Mouse (Mus musculus) midbrain, embryonic 12.5 days (tissue): ENCODE measurements around the gene Kcnd3. TPM values are rescaled to one million over a fixed set of nuclear protein-coding genes. Genes with fewer than 3 reads are reported as not detected.

Experiments
- ATAC-seq: fragments of 200-750 bp; cut with Nextera tagmentation; 2 replicates; pipeline ENCODE4 v1.8.0; 2017; ENCODE audit warnings: low read depth, moderate TSS enrichment, moderate library complexity; ENCODE audit not compliant: low FRiP score
- H3K27ac ChIP-seq: fragments of 300-500 bp; sonication (generic); replicated peaks from 2 replicates; pipeline ENCODE4 v1.5.1; 2016; ENCODE audit warnings: mild to moderate bottlenecking
- H3K27me3 ChIP-seq: fragments of 300-500 bp; sonication (generic); 2 replicates; pipeline ENCODE4 v1.6.1; 2016; ENCODE audit warnings: mild to moderate bottlenecking
- H3K36me3 ChIP-seq: fragments of 300-500 bp; sonication (generic); 2 replicates; pipeline ENCODE4 v1.6.1; 2016
- H3K4me1 ChIP-seq: fragments of 300-500 bp; sonication (generic); 2 replicates; pipeline ENCODE4 v1.6.1; 2016
- H3K4me2 ChIP-seq: fragments of 300-500 bp; sonication (generic); replicated peaks from 2 replicates; pipeline ENCODE4 v1.6.1; 2016; ENCODE audit warnings: mild to moderate bottlenecking, moderate library complexity
- H3K4me3 ChIP-seq: fragments of 300-500 bp; sonication (generic); 2 replicates; pipeline ENCODE4 v1.5.1; 2016; ENCODE audit warnings: mild to moderate bottlenecking
- H3K9ac ChIP-seq: fragments of 300-500 bp; sonication (generic); replicated peaks from 2 replicates; pipeline ENCODE4 v1.6.1; 2016; ENCODE audit warnings: mild to moderate bottlenecking, moderate library complexity
- H3K9me3 ChIP-seq: fragments of 300-500 bp; sonication (generic); 2 replicates; pipeline ENCODE4 v1.6.1; 2016; ENCODE audit warnings: mild to moderate bottlenecking
- WGBS: fragments of 180-500 bp; shearing (Covaris S2); methylation state at CpG from one replicate; pipeline ENCODE4 v1.1.7; 2016; 5-methylcytosine and 5-hydroxymethylcytosine counted together
- polyA plus RNA-seq: library from polyadenylated mRNA; unstranded; fragments of >200 nt; fragmentation: Nextera tagmentation; extraction: Ambion mirVana; gene quantifications from 2 replicates; pipeline ENCODE4 v1.2.1, GENCODE M21; 2016

Kcnd3 gene
- polyA plus RNA-seq, 1 experiment from 2014 or later: 5.1 TPM

GRCm38 (mm10) chr3:105472564-105472963 lies 20.4 kb downstream of the Kcnd3 start:
- ATAC-seq: no peak
- Histone ChIP-seq H3K36me3 (no peaks in the 10 kb centered on the region), H3K9me3 (no peaks in the 10 kb centered on the region), H3K4me3 (no peak overlapping the region), H3K27me3 (no peaks in the 10 kb centered on the region), H3K4me2 (no peak overlapping the region), H3K27ac (no peak overlapping the region), H3K9ac (no peak overlapping the region), H3K4me1 (no peaks in the 10 kb centered on the region)
- 83% methylated on average over 1 of the region's 1 CpGs for WGBS

GRCm38 (mm10) chr3:105476408-105476807 lies 24.3 kb downstream of the Kcnd3 start:
- Histone ChIP-seq H3K27ac (no peak overlapping the region), H3K36me3 (no peaks in the 10 kb centered on the region), H3K9ac (no peak overlapping the region), H3K4me2 (no peak overlapping the region), H3K9me3 (no peaks in the 10 kb centered on the region), H3K4me3 (no peak overlapping the region), H3K4me1 (peaks cover under 1% of the 10 kb centered on the region; the same call in 1 of the 2 replicates), H3K27me3 (no peaks in the 10 kb centered on the region)
- ATAC-seq: no peak
- WGBS: 90% methylated on average over 1 of the region's 1 CpGs

GRCm38 (mm10) chr3:105478876-105479275 lies 26.7 kb downstream of the Kcnd3 start:
- 86% methylated on average over 4 of the region's 4 CpGs for WGBS
- Histone ChIP-seq H3K4me1 (peaks cover 8% of the 10 kb centered on the region; the same call in 1 of the 2 replicates), H3K4me3 (no peak overlapping the region), H3K36me3 (no peaks in the 10 kb centered on the region), H3K27me3 (no peaks in the 10 kb centered on the region), H3K9me3 (no peaks in the 10 kb centered on the region), H3K27ac (no peak overlapping the region), H3K4me2 (no peak overlapping the region), H3K9ac (no peak overlapping the region)
- no peak for ATAC-seq

- no peak overlapping the region for H3K9ac ChIP-seq
- WGBS: 72% methylated on average over 8 of the region's 8 CpGs
- H3K4me3 ChIP-seq: no peak overlapping the region
- no peaks in the 10 kb centered on the region for H3K9me3 ChIP-seq
- H3K27ac ChIP-seq: no peak overlapping the region
- no peak overlapping the region for H3K4me2 ChIP-seq
- no peak for ATAC-seq
- 0 out of 2 replicates have a peak, but pooled peaks cover 4% of the 10 kb centered on the region for H3K27me3 ChIP-seq
- peaks cover 8% of the 10 kb centered on the region; the same call in 1 of the 2 replicates for H3K4me1 ChIP-seq
- no peaks in the 10 kb centered on the region for H3K36me3 ChIP-seq
These were observed 29.3 kb downstream of the Kcnd3 start for GRCm38 (mm10) chr3:105481419-105481818.

- Histone ChIP-seq H3K27ac (no peak overlapping the region; the same call in 1 of the 2 replicates), H3K4me1 (peaks cover 8% of the 10 kb centered on the region; the same call in 1 of the 2 replicates), H3K4me2 (no peak overlapping the region), H3K9ac (no peak overlapping the region), H3K36me3 (no peaks in the 10 kb centered on the region), H3K9me3 (no peaks in the 10 kb centered on the region), H3K4me3 (no peak overlapping the region), H3K27me3 (0 out of 2 replicates have a peak, but pooled peaks cover 7% of the 10 kb centered on the region)
- WGBS: 73% methylated on average over 13 of the region's 13 CpGs
- ATAC-seq: peak; percentile 36; the same call in 1 of the 2 replicates
These were observed 31.5 kb downstream of the Kcnd3 start for GRCm38 (mm10) chr3:105483651-105484052.

GRCm38 (mm10) chr3:105487171-105487570 lies 35.0 kb downstream of the Kcnd3 start:
- Histone ChIP-seq H3K4me1 (peaks cover 7% of the 10 kb centered on the region; the same call in 1 of the 2 replicates), H3K4me2 (no peak overlapping the region), H3K9me3 (no peaks in the 10 kb centered on the region), H3K36me3 (no peaks in the 10 kb centered on the region), H3K4me3 (no peak overlapping the region), H3K9ac (no peak overlapping the region), H3K27me3 (0 out of 2 replicates have a peak, but pooled peaks cover 7% of the 10 kb centered on the region), H3K27ac (no peak overlapping the region)
- ATAC-seq: no peak
- 52% methylated on average over 8 of the region's 8 CpGs for WGBS

GRCm38 (mm10) chr3:105489607-105490006 lies 37.5 kb downstream of the Kcnd3 start:
- Histone ChIP-seq H3K4me3 (no peak overlapping the region), H3K9ac (no peak overlapping the region), H3K27me3 (0 out of 2 replicates have a peak, but pooled peaks cover 7% of the 10 kb centered on the region), H3K27ac (peak overlapping the region; percentile 46; the same call in 1 of the 2 replicates), H3K9me3 (no peaks in the 10 kb centered on the region), H3K4me2 (no peak overlapping the region), H3K4me1 (peaks cover 7% of the 10 kb centered on the region; the same call in 1 of the 2 replicates), H3K36me3 (no peaks in the 10 kb centered on the region)
- 14% methylated on average over 4 of the region's 4 CpGs for WGBS
- no peak for ATAC-seq

- no peaks in the 10 kb centered on the region for H3K36me3 ChIP-seq
- H3K4me1 ChIP-seq: peaks cover 10% of the 10 kb centered on the region
- no peaks in the 10 kb centered on the region for H3K27me3 ChIP-seq
- no peaks in the 10 kb centered on the region for H3K9me3 ChIP-seq
- H3K27ac ChIP-seq: no peak overlapping the region
- H3K4me3 ChIP-seq: no peak overlapping the region
- WGBS: 57% methylated on average over 9 of the region's 9 CpGs
- H3K9ac ChIP-seq: no peak overlapping the region
- no peak for ATAC-seq
- H3K4me2 ChIP-seq: no peak overlapping the region
These were observed 42.8 kb downstream of the Kcnd3 start for GRCm38 (mm10) chr3:105494886-105495285.

GRCm38 (mm10) chr3:105496216-105496615 lies 44.1 kb downstream of the Kcnd3 start:
- no peak overlapping the region for H3K4me2 ChIP-seq
- H3K4me3 ChIP-seq: no peak overlapping the region
- WGBS: 73% methylated on average over 7 of the region's 7 CpGs
- no peak overlapping the region for H3K27ac ChIP-seq
- H3K36me3 ChIP-seq: no peaks in the 10 kb centered on the region
- H3K4me1 ChIP-seq: peaks cover 9% of the 10 kb centered on the region
- H3K9ac ChIP-seq: no peak overlapping the region
- H3K9me3 ChIP-seq: no peaks in the 10 kb centered on the region
- H3K27me3 ChIP-seq: no peaks in the 10 kb centered on the region
- no peak for ATAC-seq

- H3K27ac ChIP-seq: no peak overlapping the region
- no peak overlapping the region for H3K4me3 ChIP-seq
- 90% methylated on average over 5 of the region's 5 CpGs for WGBS
- no peaks in the 10 kb centered on the region for H3K9me3 ChIP-seq
- peaks cover 9% of the 10 kb centered on the region for H3K4me1 ChIP-seq
- no peaks in the 10 kb centered on the region for H3K27me3 ChIP-seq
- no peaks in the 10 kb centered on the region for H3K36me3 ChIP-seq
- ATAC-seq: no peak
- H3K9ac ChIP-seq: no peak overlapping the region
- no peak overlapping the region for H3K4me2 ChIP-seq
These were observed 44.8 kb downstream of the Kcnd3 start for GRCm38 (mm10) chr3:105496935-105497334.

GRCm38 (mm10) chr3:105501071-105501470 lies 48.9 kb downstream of the Kcnd3 start:
- H3K9ac ChIP-seq: no peak overlapping the region
- H3K4me2 ChIP-seq: no peak overlapping the region
- H3K9me3 ChIP-seq: no peaks in the 10 kb centered on the region
- ATAC-seq: no peak
- WGBS: 91% methylated on average over 1 of the region's 1 CpGs
- H3K27me3 ChIP-seq: no peaks in the 10 kb centered on the region
- H3K27ac ChIP-seq: no peak overlapping the region
- peaks cover 15% of the 10 kb centered on the region for H3K4me1 ChIP-seq
- no peaks in the 10 kb centered on the region for H3K36me3 ChIP-seq
- H3K4me3 ChIP-seq: no peak overlapping the region

GRCm38 (mm10) chr3:105504272-105504671 lies 52.1 kb downstream of the Kcnd3 start:
- no peaks in the 10 kb centered on the region for H3K36me3 ChIP-seq
- 89% methylated on average over 3 of the region's 3 CpGs for WGBS
- no peaks in the 10 kb centered on the region for H3K27me3 ChIP-seq
- no peak overlapping the region for H3K9ac ChIP-seq
- H3K4me2 ChIP-seq: no peak overlapping the region
- H3K27ac ChIP-seq: no peak overlapping the region
- peaks cover 15% of the 10 kb centered on the region for H3K4me1 ChIP-seq
- H3K9me3 ChIP-seq: no peaks in the 10 kb centered on the region
- no peak for ATAC-seq
- no peak overlapping the region for H3K4me3 ChIP-seq
